Mouse (Mus musculus) limb, embryonic 11.5 days (tissue): ENCODE measurements at regions not wholly inside any gene's neighbourhood (a gene's known extent, or its start where the extent isn't known, plus 50 kb on each side); places are given as distances from the start of the nearest gene placed in this dataset.

Source experiments
- ATAC-seq: fragments of 200-750 bp; cut with Nextera tagmentation; 2 replicates; pipeline ENCODE4 v1.8.0; 2017; ENCODE audit warnings: low read depth; ENCODE audit not compliant: insufficient number of reproducible peaks, low FRiP score, low TSS enrichment
- DNase-seq: peaks from one replicate; pipeline ENCODE4 v3.0.0-alpha.2; 2015; ENCODE audit warnings: low spot score
- H3K27ac ChIP-seq: fragments of 300-500 bp; sonication (generic); replicated peaks from 2 replicates; pipeline ENCODE4 v1.5.1; 2014; ENCODE audit warnings: low read depth, mild to moderate bottlenecking, low read length
- H3K27me3 ChIP-seq: fragments of 300-500 bp; sonication (generic); 2 replicates; pipeline ENCODE4 v1.6.1; 2014; ENCODE audit warnings: mild to moderate bottlenecking, low read length, mixed read lengths; ENCODE audit not compliant: control insufficient read depth, insufficient read depth
- H3K36me3 ChIP-seq: fragments of 300-500 bp; sonication (generic); 2 replicates; pipeline ENCODE4 v1.6.1; 2014; ENCODE audit warnings: mild to moderate bottlenecking, low read length, moderate library complexity, mixed read lengths; ENCODE audit not compliant: control insufficient read depth, insufficient read depth
- H3K4me1 ChIP-seq: fragments of 300-500 bp; sonication (generic); 2 replicates; pipeline ENCODE4 v1.6.1; 2014; ENCODE audit warnings: low read length, mixed read lengths; ENCODE audit not compliant: control insufficient read depth, insufficient read depth
- H3K4me2 ChIP-seq: fragments of 300-500 bp; sonication (generic); 2 replicates; pipeline ENCODE4 v1.6.1; 2014; ENCODE audit warnings: low read depth, mild to moderate bottlenecking, moderate library complexity; ENCODE audit not compliant: severe bottlenecking
- H3K4me3 ChIP-seq: fragments of 300-500 bp; sonication (generic); 2 replicates; pipeline ENCODE4 v1.5.1; 2014; ENCODE audit warnings: low read depth, low read length
- H3K9ac ChIP-seq: fragments of 300-500 bp; sonication (generic); 2 replicates; pipeline ENCODE4 v1.6.1; 2014; ENCODE audit warnings: mild to moderate bottlenecking, low read length
- H3K9me3 ChIP-seq: fragments of 300-500 bp; sonication (generic); 2 replicates; pipeline ENCODE4 v1.6.1; 2016; ENCODE audit warnings: low read length; ENCODE audit not compliant: control insufficient read depth
- WGBS: fragments of 180-500 bp; shearing (Covaris S2); extraction: QIAGEN DNeasy Blood & Tissue Kit; methylation state at CpG from one replicate; pipeline ENCODE4 v1.1.7; 2014; 5-methylcytosine and 5-hydroxymethylcytosine counted together

GRCm38 (mm10) chr7:90030486-90031250 is 49.9 kb upstream of the Eed start:
- H3K27ac ChIP-seq: peak overlapping the region; percentile 36; the same call in 1 of the 2 replicates
- DNase-seq (no peak), ATAC-seq (no peak)
- peaks cover 19% of the 10 kb centered on the region for H3K4me1 ChIP-seq
- no peaks in the 10 kb centered on the region for H3K27me3 ChIP-seq
- WGBS: 71% methylated on average over 6 of the region's 6 CpGs
- no peaks in the 10 kb centered on the region for H3K36me3 ChIP-seq
- no peak overlapping the region for H3K4me2 ChIP-seq
- no peaks in the 10 kb centered on the region for H3K9me3 ChIP-seq
- H3K9ac ChIP-seq: no peak overlapping the region
- no peak overlapping the region for H3K4me3 ChIP-seq

- Histone ChIP-seq H3K4me1 (peaks cover 19% of the 10 kb centered on the region), H3K27ac (no peak overlapping the region)
- no peak for ATAC-seq
These were observed 52.3 kb upstream of the Eed start for GRCm38 (mm10) chr7:90033086-90033485.

GRCm38 (mm10) chr7:90033640-90034312 is 53.0 kb upstream of the Eed start:
- WGBS: 89% methylated on average over 9 of the region's 9 CpGs
- ATAC-seq: no peak

More at GRCm38 (mm10) chr7:90033086-90033485, 52.3 kb upstream of the Eed start:
- no peaks in the 10 kb centered on the region for H3K9me3 ChIP-seq
- H3K9ac ChIP-seq: no peak overlapping the region
- H3K4me2 ChIP-seq: no peak overlapping the region
- H3K4me3 ChIP-seq: no peak overlapping the region
- no peaks in the 10 kb centered on the region for H3K36me3 ChIP-seq
- no peak for DNase-seq
- 93% methylated on average over 2 of the region's 2 CpGs for WGBS
- H3K27me3 ChIP-seq: no peaks in the 10 kb centered on the region

GRCm38 (mm10) chr7:90034498-90034897 is 53.7 kb upstream of the Eed start:
- Histone ChIP-seq H3K9me3 (no peaks in the 10 kb centered on the region), H3K4me2 (no peak overlapping the region), H3K27me3 (no peaks in the 10 kb centered on the region), H3K36me3 (no peaks in the 10 kb centered on the region), H3K4me3 (no peak overlapping the region), H3K9ac (no peak overlapping the region), H3K4me1 (peaks cover 13% of the 10 kb centered on the region), H3K27ac (no peak overlapping the region)
- DNase-seq: no peak
- WGBS: 94% methylated on average over 3 of the region's 3 CpGs
- ATAC-seq: no peak

More at GRCm38 (mm10) chr7:90033640-90034312, 53.0 kb upstream of the Eed start:
- H3K27ac ChIP-seq: no peak overlapping the region
- no peak overlapping the region for H3K4me3 ChIP-seq
- H3K4me2 ChIP-seq: no peak overlapping the region
- H3K9ac ChIP-seq: no peak overlapping the region
- H3K27me3 ChIP-seq: no peaks in the 10 kb centered on the region
- no peak for DNase-seq
- H3K36me3 ChIP-seq: no peaks in the 10 kb centered on the region
- no peaks in the 10 kb centered on the region for H3K9me3 ChIP-seq
- H3K4me1 ChIP-seq: peaks cover 19% of the 10 kb centered on the region

GRCm38 (mm10) chr7:90035396-90035795 is 54.6 kb upstream of the Eed start:
- no peak overlapping the region for H3K27ac ChIP-seq
- H3K4me1 ChIP-seq: peaks cover 7% of the 10 kb centered on the region; the same call in 1 of the 2 replicates
- no peak overlapping the region for H3K4me2 ChIP-seq
- 68% methylated on average over 7 of the region's 7 CpGs for WGBS
- no peak overlapping the region for H3K9ac ChIP-seq
- no peaks in the 10 kb centered on the region for H3K36me3 ChIP-seq
- ATAC-seq: no peak
- no peak for DNase-seq
- no peaks in the 10 kb centered on the region for H3K27me3 ChIP-seq
- no peak overlapping the region for H3K4me3 ChIP-seq
- H3K9me3 ChIP-seq: no peaks in the 10 kb centered on the region

GRCm38 (mm10) chr7:90037736-90038135 is 57.0 kb upstream of the Eed start:
- no peaks in the 10 kb centered on the region for H3K27me3 ChIP-seq
- H3K4me1 ChIP-seq: no peaks in the 10 kb centered on the region
- H3K9me3 ChIP-seq: no peaks in the 10 kb centered on the region
- no peak overlapping the region for H3K9ac ChIP-seq
- H3K4me3 ChIP-seq: no peak overlapping the region
- no peak for DNase-seq
- no peak for ATAC-seq
- no peak overlapping the region for H3K4me2 ChIP-seq
- no peak overlapping the region for H3K27ac ChIP-seq
- WGBS: 77% methylated on average over 4 of the region's 4 CpGs
- H3K36me3 ChIP-seq: no peaks in the 10 kb centered on the region

GRCm38 (mm10) chr7:90039504-90039903 is 58.7 kb upstream of the Eed start:
- ATAC-seq (no peak), DNase-seq (no peak)
- Histone ChIP-seq H3K4me1 (no peaks in the 10 kb centered on the region), H3K4me2 (no peak overlapping the region), H3K36me3 (no peaks in the 10 kb centered on the region), H3K9me3 (no peaks in the 10 kb centered on the region), H3K4me3 (no peak overlapping the region), H3K9ac (no peak overlapping the region), H3K27me3 (no peaks in the 10 kb centered on the region), H3K27ac (no peak overlapping the region)
- 88% methylated on average over 9 of the region's 9 CpGs for WGBS

GRCm38 (mm10) chr7:90040581-90041340 is 60.0 kb upstream of the Eed start:
- WGBS: 77% methylated on average over 11 of the region's 11 CpGs
- Histone ChIP-seq H3K27me3 (no peaks in the 10 kb centered on the region), H3K4me3 (no peak overlapping the region), H3K4me2 (no peak overlapping the region), H3K9ac (no peak overlapping the region), H3K4me1 (no peaks in the 10 kb centered on the region), H3K36me3 (no peaks in the 10 kb centered on the region), H3K9me3 (no peaks in the 10 kb centered on the region), H3K27ac (no peak overlapping the region)
- no peak for DNase-seq
- no peak for ATAC-seq
